Mouse (Mus musculus) cerebellum, adult 2 months (tissue): ENCODE data around the gene Uvrag.

Experiments
- CTCF ChIP-seq: fragments of 200-500 bp; IDR thresholded peaks from 2 replicates; pipeline ENCODE4 v1.5.1; 2011; ENCODE audit warnings: low read depth, mild to moderate bottlenecking, control low read depth, low read length, moderate library complexity, borderline replicate concordance; ENCODE audit not compliant: insufficient read depth
- POLR2A ChIP-seq: fragments of 200-500 bp; IDR thresholded peaks from 2 replicates; pipeline ENCODE4 v1.6.1; 2011; ENCODE audit warnings: low read length, control low read depth, borderline replicate concordance; ENCODE audit not compliant: insufficient read depth

DNA sequence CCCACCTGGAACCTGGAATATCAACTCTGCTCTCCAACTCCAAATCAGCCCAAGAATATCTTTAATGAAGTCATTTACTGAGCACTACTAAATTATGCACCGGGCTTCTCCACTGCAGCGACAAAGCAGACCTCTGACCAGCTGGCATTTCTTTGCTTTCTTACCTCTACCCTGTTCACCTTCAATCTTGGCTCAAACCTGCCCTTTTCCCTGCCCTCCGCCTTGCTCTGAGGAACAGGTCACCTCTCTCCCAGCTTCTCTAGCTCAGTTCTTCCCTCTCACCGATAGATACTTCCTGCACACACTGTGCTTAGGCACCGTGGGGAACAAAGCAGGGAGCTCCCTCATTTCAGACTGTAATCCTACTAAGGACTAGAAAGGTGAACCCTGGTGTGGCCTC lies 18.3 kb downstream of the Uvrag start:
- TF ChIP-seq CTCF (no peak), POLR2A (no peak)
